Mouse (Mus musculus) c-Kit-positive CD71-negative TER-119-negative erythroid progenitor cells, embryonic 14.5 days (primary cell): ENCODE results near the gene Suz12.

ENCODE experiments used
- DNase-seq: peaks from one replicate; pipeline ENCODE4 v3.0.0-alpha.2; 2013; ENCODE audit warnings: low read depth

Gene Suz12

DNA sequence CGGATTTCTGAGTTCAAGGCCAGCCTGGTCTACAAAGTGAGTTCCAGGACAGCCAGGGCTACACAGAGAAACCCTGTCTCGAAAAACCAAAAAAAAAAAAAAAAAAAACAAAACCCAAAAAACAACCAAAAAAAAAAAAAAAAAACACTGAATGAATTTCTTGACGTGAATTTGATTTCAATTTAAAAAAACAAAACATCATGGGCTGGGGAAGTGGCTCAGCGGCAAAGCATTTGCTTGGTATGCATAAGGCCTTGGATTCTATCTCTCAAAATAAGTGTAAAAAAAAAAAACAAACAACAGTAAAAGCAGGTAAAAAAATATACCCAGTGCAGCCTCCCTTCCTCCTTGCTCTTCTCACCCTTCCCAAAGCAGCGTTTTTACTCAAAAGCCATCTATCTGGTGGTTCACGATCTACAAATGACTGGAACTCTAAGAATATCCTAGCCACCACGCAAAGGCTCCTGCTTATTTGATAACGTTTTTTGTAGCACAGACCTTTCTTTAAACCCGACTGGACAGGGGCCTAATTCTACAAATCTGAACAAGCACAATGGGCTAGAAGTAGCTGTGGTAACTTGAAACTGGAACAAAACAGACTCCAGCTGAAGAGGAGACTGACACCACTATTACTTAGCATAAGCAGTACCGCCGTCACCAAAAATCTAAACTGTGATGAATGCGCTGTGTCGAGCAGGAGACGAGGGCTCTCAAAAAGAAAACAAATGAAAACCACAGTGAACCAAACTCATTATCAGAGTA lies 85.1 kb downstream of the Suz12 start:
- DNase-seq = no peak

DNA sequence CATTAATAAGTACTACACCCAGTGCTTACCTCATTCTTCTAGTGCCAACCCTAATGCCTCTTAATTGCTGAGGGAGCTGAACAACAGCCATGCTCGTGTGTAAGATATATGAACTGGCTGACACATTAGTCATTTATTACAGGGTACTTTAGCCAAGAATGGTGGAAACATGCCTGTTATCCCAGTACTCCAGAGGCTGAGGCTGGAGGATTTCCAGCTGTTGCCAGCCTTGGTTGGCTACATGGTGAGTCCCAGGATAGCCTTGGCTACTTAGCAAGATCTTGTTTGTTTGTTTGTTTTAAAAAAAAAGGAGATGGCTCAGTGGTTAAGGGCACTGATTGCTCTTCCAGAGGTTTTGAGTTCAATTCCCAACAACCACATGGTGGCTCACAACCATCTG lies 85.9 kb downstream of the Suz12 start:
- DNase-seq = no peak

DNA sequence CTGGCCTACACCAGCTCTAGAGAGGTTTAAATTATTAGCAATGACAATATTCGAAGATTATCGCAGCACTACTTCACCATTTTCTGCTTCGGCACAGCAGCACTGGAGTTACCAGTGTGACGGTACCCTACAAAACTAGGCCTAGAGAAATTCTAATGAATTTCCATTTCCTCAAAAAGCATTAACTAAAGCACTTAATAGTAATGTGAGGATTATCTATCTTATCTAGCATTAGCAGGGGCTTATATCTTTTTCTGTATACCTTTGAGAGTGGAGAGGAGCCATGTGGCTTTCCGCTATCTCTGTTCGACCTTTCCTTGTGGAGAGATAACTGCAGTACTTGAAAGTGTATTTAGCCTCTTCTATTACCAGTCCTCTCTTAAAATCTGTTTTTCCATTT lies 86.8 kb downstream of the Suz12 start:
- no peak for DNase-seq

DNA sequence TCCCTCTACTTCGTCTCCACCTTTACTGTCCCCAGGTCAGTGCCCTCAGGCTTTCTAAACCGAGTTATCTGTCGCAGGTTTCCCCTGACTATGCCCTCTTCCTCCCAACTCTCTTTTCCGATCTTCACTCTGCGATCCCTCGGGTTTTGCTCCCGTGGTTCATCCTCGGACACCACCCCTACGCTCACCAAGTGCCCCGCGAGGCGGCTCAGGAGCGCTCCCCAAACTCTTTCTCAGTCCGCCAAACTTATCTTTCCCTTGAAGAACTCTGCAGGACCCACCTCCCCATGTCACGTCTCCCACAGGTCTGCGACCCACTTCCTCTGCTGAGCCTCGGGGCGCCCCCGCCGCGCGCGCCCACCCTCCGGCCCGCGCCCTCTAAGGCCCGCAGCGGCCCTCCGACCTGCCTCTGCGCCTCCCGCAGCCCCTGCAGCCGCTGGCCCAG lies 87.5 kb downstream of the Suz12 start:
- DNase-seq = no peak

DNA sequence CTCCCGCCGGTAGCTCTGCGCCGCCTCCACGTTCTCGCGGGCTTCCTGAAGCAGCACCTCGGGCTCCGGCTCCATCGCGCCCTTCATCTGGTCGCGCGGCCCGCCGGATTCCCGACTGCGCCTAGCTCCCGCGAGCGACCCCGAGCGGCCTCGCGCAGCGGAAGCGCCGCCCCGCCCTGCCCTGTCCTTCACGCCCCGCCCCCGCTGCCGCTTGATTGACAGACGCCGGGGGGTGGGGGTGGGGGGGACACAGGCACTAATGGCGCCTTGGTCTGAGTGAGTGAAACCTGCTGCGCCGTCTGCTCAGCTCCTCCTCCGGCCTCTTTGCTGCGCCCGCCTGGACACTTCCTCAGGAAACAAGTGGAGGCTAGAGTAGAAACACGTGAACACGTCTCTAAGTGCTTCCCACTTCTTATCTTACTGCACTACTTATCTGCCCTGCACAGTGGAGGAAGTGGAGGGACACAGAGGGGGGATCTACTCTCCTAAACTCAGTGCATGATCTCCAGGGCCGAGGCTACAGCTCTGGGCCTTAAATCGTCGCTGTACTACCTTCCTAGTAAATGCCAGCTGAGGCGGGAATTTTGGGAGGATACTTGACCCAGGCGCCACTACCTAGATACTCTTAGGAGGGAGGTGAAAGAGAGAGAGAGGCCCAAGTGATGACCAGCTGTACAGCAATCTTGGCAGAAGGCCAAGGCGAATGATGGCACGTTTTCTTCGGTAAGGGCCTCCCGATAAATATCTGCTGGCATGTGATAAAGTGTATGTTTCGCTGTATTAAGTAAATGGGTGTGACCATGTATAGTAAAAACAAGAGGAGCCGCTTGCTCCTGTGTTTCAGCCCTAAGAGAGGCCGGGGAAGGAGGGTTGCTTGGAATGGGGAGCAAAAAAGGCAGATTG lies 88.2 kb downstream of the Suz12 start, which contains the start of gene Crlf3:
TSS of gene Crlf3 (minus strand) at position 166 of the 903 bp plus-strand sequence.
- peak; percentile 91 for DNase-seq

DNA sequence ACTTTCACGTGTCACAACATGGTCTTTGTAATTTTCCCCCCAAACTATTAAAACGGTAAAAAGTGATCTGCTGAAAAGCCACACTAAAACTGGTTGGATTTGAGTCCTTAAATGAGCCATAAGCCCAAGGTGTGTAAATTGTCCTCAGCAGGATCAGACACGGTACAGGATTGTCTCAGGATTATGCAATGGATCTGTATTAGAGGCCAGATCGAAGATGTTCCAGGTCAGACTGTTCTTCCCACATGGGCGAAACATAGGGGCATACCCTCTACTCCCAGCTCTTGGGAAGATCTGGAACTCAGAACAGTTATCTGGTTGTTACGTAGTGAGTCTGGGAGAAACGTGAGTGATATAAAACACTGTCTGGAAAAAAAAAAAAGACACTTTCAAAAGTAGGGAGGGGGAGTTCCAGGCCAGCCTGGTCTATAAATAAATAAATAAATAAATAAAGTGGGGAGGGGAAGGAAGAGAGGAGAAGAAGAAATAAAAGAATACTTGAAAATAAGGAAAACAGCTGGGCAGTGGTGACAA lies 88.9 kb downstream of the Suz12 start:
- DNase-seq = no peak
